Mouse (Mus musculus): Measurements from ENCODE around the gene Serpina3b. TPM values are rescaled to one million over a fixed set of nuclear protein-coding genes. Genes with fewer than 3 reads are reported as not detected.

The Serpina3b gene
- total RNA-seq (2023): not detected

DNA sequence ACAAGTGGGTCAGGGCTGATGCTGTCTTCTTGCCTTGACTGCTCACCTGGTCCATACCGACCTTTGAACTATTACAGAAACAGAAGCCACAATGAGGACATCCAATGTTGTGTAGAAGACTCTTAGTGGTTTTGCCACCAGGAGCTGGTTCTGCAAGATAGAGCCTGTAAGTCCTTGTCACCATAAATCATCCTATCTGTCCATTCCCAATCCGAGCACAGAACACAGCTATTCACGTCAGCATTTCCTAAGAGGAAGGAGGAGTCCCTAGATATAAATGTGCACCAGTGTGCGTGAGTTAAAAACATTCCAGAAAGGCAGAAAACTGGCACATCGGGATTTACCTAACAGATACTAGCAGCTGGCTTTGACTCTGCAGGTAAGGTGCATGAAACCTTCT, at the start of gene Serpina3b:
Gene Serpina3b (plus strand): TSS at position 301 of the 400 bp plus-strand sequence.

DNA sequence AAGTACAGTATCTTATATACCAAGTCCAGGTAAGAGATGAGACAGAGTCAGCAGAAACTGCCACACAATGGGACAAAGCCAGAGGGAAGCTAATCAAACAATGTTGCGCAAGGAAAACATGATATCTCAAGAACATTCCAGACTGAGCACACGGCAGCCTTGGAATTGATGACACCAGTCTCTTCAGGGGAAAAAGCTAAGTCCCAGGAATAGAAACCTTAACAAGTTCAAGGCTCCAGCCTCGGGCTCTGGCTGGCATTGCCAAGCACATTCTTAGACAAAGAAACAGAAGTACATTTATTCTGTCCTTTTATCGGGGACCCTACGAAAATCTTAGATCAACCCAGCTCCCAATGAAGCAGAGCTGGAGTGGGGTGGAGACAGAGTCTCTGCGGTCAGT, 27.0 kb upstream of the Serpina3b start, which contains the start of gene Serpina5:
Gene Serpina5 (plus strand): TSS at position 346 of the 400 bp plus-strand sequence.

GRCm38 (mm10) chr12:104112333-104112732, 15.5 kb upstream of the Serpina3b start, which contains the start of gene Serpina3a:
Serpina3a (plus strand) TSS chr12:104112724.

GRCm38 (mm10) chr12:104153656-104154055, 25.9 kb downstream of the Serpina3b start, which contains the start of gene Serpina3c:
Serpina3c (minus strand) TSS chr12:104153870.

Other genes with a start within 250 kb of the Serpina3b start
- gene Serpina1c, start 223.1 kb upstream of the Serpina3b start, total RNA-seq (2023): not detected
- not detected for gene Serpina1e, start 169.0 kb upstream of the Serpina3b start, total RNA-seq (2023)
- gene Serpina11, start 138.0 kb upstream of the Serpina3b start, total RNA-seq (2023): not detected
- under 1 TPM in 1 of 2 experiments, not detected in 1; 0.89 TPM for gene Serpina9, start 114.2 kb upstream of the Serpina3b start, total RNA-seq (2023)
- not detected for gene Serpina12, start 83.6 kb upstream of the Serpina3b start, total RNA-seq (2023)
- gene Serpina5, start 26.9 kb upstream of the Serpina3b start, total RNA-seq (2023): not detected
- not detected for gene Serpina3a, start 15.3 kb upstream of the Serpina3b start, total RNA-seq (2023)
- gene Serpina3c, start 25.9 kb downstream of the Serpina3b start, total RNA-seq (2023): not detected
- 1 to 10 TPM; 2.7 to 7.2 TPM for gene Serpina3f, start 86.5 kb downstream of the Serpina3b start, total RNA-seq (2023)
- gene Serpina3g, start 108.2 kb downstream of the Serpina3b start, total RNA-seq (2023): 10 to 100 TPM; 29.4 to 49.8 TPM
- 1 to 10 TPM in 1 of 2 experiments, not detected in 1; 1.0 TPM for gene Serpina3i, start 135.1 kb downstream of the Serpina3b start, total RNA-seq (2023)
- gene Serpina3j, start 186.6 kb downstream of the Serpina3b start, total RNA-seq (2023): not detected
- gene Serpina3k, start 210.5 kb downstream of the Serpina3b start, total RNA-seq (2023): not detected
- gene Serpina3m, start 210.5 kb downstream of the Serpina3b start, total RNA-seq (2023): not detected